In the genomic region with DNA sequence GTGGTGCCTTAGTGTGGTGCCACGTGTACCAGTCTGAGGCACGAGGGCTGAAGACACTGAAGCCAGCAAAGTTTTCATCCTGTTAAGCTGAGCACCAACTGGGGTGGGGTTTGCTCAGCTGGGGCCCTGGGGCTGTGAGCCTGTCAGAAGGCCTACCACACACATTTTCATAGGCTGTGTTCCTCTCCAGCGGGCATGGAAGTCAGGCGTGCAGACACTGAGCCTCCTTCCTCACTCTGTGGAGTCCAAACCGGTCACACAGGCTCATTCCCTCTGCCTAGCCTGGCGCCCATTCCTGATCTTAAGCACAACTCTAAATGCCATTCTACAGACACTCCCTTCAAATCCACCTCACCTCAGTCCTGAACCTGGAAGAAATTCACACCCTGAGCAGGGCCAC, we compare ENCODE assay signal across 10 mouse cellular contexts. TPM values are rescaled to one million over a fixed set of nuclear protein-coding genes. Genes with fewer than 3 reads are reported as not detected.
DNase-seq lines count a peak whose midpoint lies in the region; ATAC-seq and TF ChIP-seq lines count a peak whose summit lies in the region.
"Had no signal": no experiment of that assay in that cellular context is flagged by ENCODE, and none has a peak within 500 bp of the region (broad histone marks: within the 10 kb centered on the region; RNA-seq: fewer than 3 reads in every experiment).

No protein-coding gene starts in this region.

- H3K9me3 ChIP-seq in kidney, embryonic 14.5 days (ENCODE audit: control insufficient read depth, low read length), result no peaks in the 10 kb centered on the region
- H3K9me3 ChIP-seq in hindbrain, postnatal 0 days (ENCODE audit: low read length), result no peaks in the 10 kb centered on the region

- WGBS in kidney, embryonic 14.5 days, result 47% methylated on average over 6 of the region's 6 CpGs
- WGBS in hindbrain, postnatal 0 days, result 75% methylated on average over 6 of the region's 6 CpGs

- H3K4me3 ChIP-seq in kidney, embryonic 14.5 days (ENCODE audit: low read length), result no peak overlapping the region
- no peak overlapping the region for H3K4me3 ChIP-seq in hindbrain, postnatal 0 days (ENCODE audit: low read length)
- H3K4me3 ChIP-seq: gastrocnemius, adult 2 months had no signal

- H3K4me1 ChIP-seq in kidney, embryonic 14.5 days (ENCODE audit: control insufficient read depth, insufficient read depth, low read length), result no peaks in the 10 kb centered on the region
- H3K4me1 ChIP-seq in hindbrain, postnatal 0 days (ENCODE audit: insufficient read depth, low read length), result peaks cover 8% of the 10 kb centered on the region; the same call in 1 of the 2 replicates

- no peak for DNase-seq in kidney, postnatal 36 days
- DNase-seq in hindbrain, postnatal 0 days (ENCODE audit: low spot score), result no peak
- peak; percentile 37 to 58 for DNase-seq in kidney, postnatal 4 days
- peak; percentile 60 for DNase-seq in lung, postnatal 36 days
- no peak for DNase-seq in gastrocnemius, adult 8-10 months (ENCODE audit: low spot score in 2 of 2)
- DNase-seq in adrenal gland, postnatal 10 days, result no peak

- peak; percentile 63 for ATAC-seq in kidney, embryonic 14.5 days (ENCODE audit: low FRiP score, low TSS enrichment)
- ATAC-seq in hindbrain, postnatal 0 days, result no peak

- H3K9ac ChIP-seq in kidney, embryonic 14.5 days (ENCODE audit: low read depth, low read length), result no peak overlapping the region; the same call in 1 of the 2 replicates
- H3K9ac ChIP-seq in hindbrain, postnatal 0 days (replicated peaks; ENCODE audit: low read length), result no peak overlapping the region

- no peaks in the 10 kb centered on the region for H3K27me3 ChIP-seq in kidney, embryonic 14.5 days (ENCODE audit: control insufficient read depth, insufficient read depth, low read length)
- H3K27me3 ChIP-seq in hindbrain, postnatal 0 days (ENCODE audit: insufficient read depth, low read length), result no peaks in the 10 kb centered on the region

- TF ChIP-seq CTCF in hindbrain, postnatal 0 days (IDR thresholded peaks at IDR 0.05; ENCODE audit: low read depth), result no peak

- peak overlapping the region; percentile 35; the same call in 1 of the 2 replicates for H3K4me2 ChIP-seq in kidney, embryonic 14.5 days (replicated peaks; ENCODE audit: low read depth, low read length)
- H3K4me2 ChIP-seq in hindbrain, postnatal 0 days (ENCODE audit: low read depth, low read length), result 0 out of 2 replicates have a peak overlapping the region, but pooled peaks have one; percentile 49

- H3K27ac ChIP-seq in kidney, embryonic 14.5 days (ENCODE audit: low read depth, low read length), result no peak overlapping the region
- H3K27ac ChIP-seq in hindbrain, postnatal 0 days, result no peak overlapping the region
- H3K27ac ChIP-seq: gastrocnemius, adult 2 months had no signal

- H3K36me3 ChIP-seq in kidney, embryonic 14.5 days (ENCODE audit: control insufficient read depth, insufficient read depth, low read length), result no peaks in the 10 kb centered on the region
- H3K36me3 ChIP-seq in hindbrain, postnatal 0 days (ENCODE audit: insufficient read depth, low read length), result no peaks in the 10 kb centered on the region

RNA-seq across cellular contexts. Expression of gene Adora1, which starts 8.3 kb away (rescaled TPM):
- 3.2 TPM in 2 replicates for polyA plus RNA-seq in kidney, embryonic 14.5 days (2014; fragmentation: Nextera tagmentation; extraction: Ambion mirVana)
- total RNA-seq in hindbrain, postnatal 0 days (2014; rRNA removed), result 51.1 and 54.2 TPM in 2 replicates
- polyA plus RNA-seq in hindbrain, postnatal 0 days (2015; fragmentation: Nextera tagmentation; extraction: Ambion mirVana), result 32.6 and 33.4 TPM in 2 replicates
- total RNA-seq in gastrocnemius, adult 8-10 months (2022), result under 1 TPM; 0.19 to 0.97 (median 0.69) TPM
- total RNA-seq in adrenal gland, postnatal 10 days (2021), result 10 to 100 TPM; 70.4 to 83.0 TPM

RNA-seq across cellular contexts. Expression of gene Myog, which starts 46.3 kb away (rescaled TPM):
- polyA plus RNA-seq in kidney, embryonic 14.5 days (2014; fragmentation: Nextera tagmentation; extraction: Ambion mirVana), result 0.97 and 1.4 TPM in 2 replicates
- 0.16 TPM in 1 of 2 replicates, not detected in the other for total RNA-seq in hindbrain, postnatal 0 days (2014; rRNA removed)
- not detected in 2 replicates for polyA plus RNA-seq in hindbrain, postnatal 0 days (2015; fragmentation: Nextera tagmentation; extraction: Ambion mirVana)
- total RNA-seq in gastrocnemius, adult 8-10 months (2022), result 10 to 100 TPM in 3 of 4 experiments, 1 to 10 TPM in 1; 7.6 to 16.5 (median 15.4) TPM
- total RNA-seq in adrenal gland, postnatal 10 days (2021), result 1 to 10 TPM; 2.0 to 9.6 TPM
- total RNA-seq: layer of hippocampus, adult 18-20 months; left cerebral cortex, postnatal 36 days had no signal

RNA-seq across cellular contexts. Expression of gene Mybph, which starts 50.3 kb away (rescaled TPM):
- polyA plus RNA-seq in kidney, embryonic 14.5 days (2014; fragmentation: Nextera tagmentation; extraction: Ambion mirVana), result 0.27 and 0.36 TPM in 2 replicates
- total RNA-seq in hindbrain, postnatal 0 days (2014; rRNA removed), result not detected in 2 replicates
- polyA plus RNA-seq in hindbrain, postnatal 0 days (2015; fragmentation: Nextera tagmentation; extraction: Ambion mirVana), result 0.08 TPM in 1 of 2 replicates, not detected in the other
- total RNA-seq in gastrocnemius, adult 8-10 months (2022), result 100 to 1,000 TPM; 239 to 486 (median 316) TPM
- total RNA-seq in adrenal gland, postnatal 10 days (2021), result 1 to 10 TPM; 4.2 to 5.0 TPM
- total RNA-seq: layer of hippocampus, adult 18-20 months had no signal

Comparison
In these comparisons a context has a peak if more than half of its experiments do, and no peak if none do; other contexts are left out.
1. DNase-seq: peak in kidney, postnatal 4 days (2 of 2) and lung, postnatal 36 days (single experiment); none in kidney, postnatal 36 days (0 of 2), hindbrain, postnatal 0 days (single experiment), gastrocnemius, adult 8-10 months (0 of 2) and adrenal gland, postnatal 10 days (single experiment).
2. RNA of gene Adora1, which starts 8.3 kb away (total RNA-seq): 70.4 to 83.0 TPM in adrenal gland, postnatal 10 days and 51.1 to 54.2 TPM in hindbrain, postnatal 0 days; 0.19 to 0.97 TPM in gastrocnemius, adult 8-10 months; every median in the first group is over 10 times any median in the second.
3. RNA of gene Mybph, which starts 50.3 kb away (total RNA-seq): 239 to 486 TPM in gastrocnemius, adult 8-10 months; 4.2 to 5.0 TPM in adrenal gland, postnatal 10 days and not detected in hindbrain, postnatal 0 days; every median in the first group is over 10 times any median in the second.